Mouse (Mus musculus) gastrocnemius, postnatal 36 days (tissue): Measurements from ENCODE around the gene Lcn3. TPM values are rescaled to one million over a fixed set of nuclear protein-coding genes. Genes with fewer than 3 reads are reported as not detected.
"Not testable (repeated sequence)": the region's sequence is repeated elsewhere in the genome, so short reads cannot be mapped to it uniquely, and the experiment has no call there.

ENCODE experiments used
- DNase-seq, 2 experiments: peaks; one replicate each; pipeline ENCODE4 v3.0.0; 2022
- intact Hi-C: fragments of 180-260 bp; cut with DNase I; formaldehyde crosslinking; loops from one replicate; pipeline ENCODE4 v1.15.1; 2025
- long read RNA-seq, 2 experiments: library from polyadenylated mRNA; stranded (forward); transcript quantifications; one replicate each; pipeline ENCODE4 v2.0.0; 2021
- total RNA-seq, 2 experiments: library from RNA; stranded (reverse); gene quantifications; 2 replicates each; pipeline ENCODE4 v1.2.3; 2021

Lcn3 gene
- total RNA-seq: not detected
- long read RNA-seq, experiment 1: 0 reads
- long read RNA-seq, experiment 2: 0 reads

DNA sequence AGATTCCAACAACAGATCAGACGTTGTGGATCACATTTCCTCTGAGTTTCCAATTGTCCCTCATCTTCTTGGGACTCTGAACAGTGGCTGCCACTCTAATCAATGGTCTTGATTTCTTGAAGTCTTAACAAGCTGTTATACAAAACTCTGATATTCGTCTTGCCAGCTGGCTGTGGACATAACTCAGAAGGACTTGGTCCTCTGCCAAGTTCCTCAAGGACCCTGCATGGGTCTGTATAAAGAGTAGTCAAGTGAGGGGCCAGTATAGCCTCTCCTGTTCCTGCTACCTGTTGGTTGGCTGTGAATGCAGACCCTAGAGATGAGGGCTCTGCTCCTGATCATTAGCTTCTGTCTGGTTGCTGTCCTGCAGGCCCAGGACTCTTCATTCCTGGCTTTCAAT is at the start of gene Lcn3:
Gene Lcn3 (plus strand): TSS at position 301 of the 400 bp plus-strand sequence.
- intact Hi-C loops: no loop called here
- DNase-seq: no peak

DNA sequence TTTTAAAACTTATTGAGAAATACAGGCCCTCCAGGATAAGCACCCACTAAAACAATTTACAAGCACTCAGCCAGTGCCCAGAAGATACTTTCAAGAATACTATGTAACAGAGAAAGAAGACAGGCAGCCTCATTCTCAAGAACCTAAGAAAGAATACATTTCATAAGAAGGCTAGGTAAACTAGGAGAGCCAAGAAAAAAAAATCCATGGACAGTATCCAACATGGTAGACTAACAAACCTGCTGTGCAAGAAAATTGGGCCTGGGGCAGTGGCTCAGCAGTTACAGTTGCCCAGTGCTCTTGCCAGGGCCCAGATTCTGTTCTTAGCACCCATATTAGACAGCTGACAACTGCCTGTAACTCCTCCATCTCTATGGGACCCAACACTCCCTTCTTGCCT is 48.1 kb upstream of the Lcn3 start:
- intact Hi-C loops: no loop called here
- DNase-seq: no peak

DNA sequence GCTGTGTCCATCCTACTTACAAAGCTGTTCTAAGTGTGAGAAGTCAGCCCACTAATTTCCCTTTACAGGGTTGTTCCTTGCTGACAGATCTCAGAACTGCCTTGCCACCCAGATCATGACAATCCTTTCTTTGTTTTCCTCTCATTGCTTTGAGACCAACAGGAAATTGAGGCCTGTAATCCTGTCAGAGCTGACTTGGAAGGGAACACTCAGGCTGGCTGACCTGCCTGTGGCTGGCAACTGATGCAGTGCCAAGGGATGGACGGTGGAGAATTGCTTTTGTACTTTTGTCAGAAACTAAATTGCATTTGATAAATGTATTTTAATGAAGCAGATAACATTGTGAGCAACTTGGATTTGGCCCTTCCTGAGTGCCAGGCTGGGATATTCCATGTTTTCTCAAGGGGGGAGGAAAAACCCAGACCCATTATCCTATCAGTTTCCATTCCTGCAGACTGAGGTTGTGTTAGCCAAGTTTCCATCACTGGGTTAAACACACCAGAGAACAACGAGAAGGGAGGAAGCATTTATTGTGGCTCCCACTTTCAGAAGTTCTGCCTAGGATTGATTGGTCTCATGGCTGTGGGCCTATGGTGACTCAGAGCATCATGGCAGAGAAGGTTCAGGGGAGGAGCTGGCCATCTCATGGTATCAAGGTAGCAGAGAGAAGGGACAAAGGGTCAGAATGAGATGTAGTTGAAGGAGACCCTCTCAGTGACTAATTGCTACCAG is 32.0 kb upstream of the Lcn3 start:
- intact Hi-C loops: no loop called here

DNA sequence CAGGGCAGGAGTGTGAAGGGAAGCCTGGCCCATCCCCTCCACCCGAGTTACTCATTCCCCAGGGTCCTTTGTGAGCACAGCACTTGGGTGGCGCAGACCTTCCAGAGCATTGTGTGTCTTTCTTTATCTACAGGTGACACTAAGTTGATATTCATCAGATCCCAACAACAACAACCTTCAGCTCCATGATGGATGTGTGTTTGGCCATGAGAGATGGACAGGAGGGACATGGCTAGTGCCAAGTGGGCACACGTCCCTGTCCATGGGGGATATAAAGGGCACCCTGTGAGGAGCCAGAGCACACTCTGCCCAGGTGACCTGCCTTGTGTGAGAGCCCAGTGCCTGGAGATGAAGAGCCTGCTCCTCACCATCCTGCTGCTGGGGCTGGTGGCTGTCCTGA is 28.7 kb upstream of the Lcn3 start, which contains the start of gene Obp2b:
Gene Obp2b (plus strand): TSS at position 301 of the 400 bp plus-strand sequence.
- DNase-seq, intact Hi-C loops: not testable (repeated sequence)

More for the DNA sequence above, 32.0 kb upstream of the Lcn3 start:
- DNase-seq: no peak

DNA sequence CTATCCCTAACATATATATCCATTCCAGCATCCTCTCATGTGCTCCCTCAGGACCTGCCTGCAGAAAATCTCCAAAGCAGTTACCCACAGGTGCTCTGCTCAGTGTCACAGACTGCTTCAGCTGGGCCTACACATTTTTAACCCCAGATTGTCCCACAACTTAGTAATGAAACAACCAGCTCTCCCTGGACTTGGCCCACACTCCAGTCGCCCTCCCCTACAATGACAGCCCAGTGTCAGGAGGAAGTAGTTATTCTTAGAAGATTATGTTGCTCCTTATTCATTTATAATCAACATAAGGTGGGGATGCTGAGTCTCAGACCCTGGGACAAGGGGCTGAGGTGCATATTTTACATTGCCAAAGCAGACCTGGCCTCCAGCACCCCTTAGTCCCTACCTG is 23.7 kb upstream of the Lcn3 start:
- intact Hi-C loops: no loop called here
- DNase-seq: no peak

DNA sequence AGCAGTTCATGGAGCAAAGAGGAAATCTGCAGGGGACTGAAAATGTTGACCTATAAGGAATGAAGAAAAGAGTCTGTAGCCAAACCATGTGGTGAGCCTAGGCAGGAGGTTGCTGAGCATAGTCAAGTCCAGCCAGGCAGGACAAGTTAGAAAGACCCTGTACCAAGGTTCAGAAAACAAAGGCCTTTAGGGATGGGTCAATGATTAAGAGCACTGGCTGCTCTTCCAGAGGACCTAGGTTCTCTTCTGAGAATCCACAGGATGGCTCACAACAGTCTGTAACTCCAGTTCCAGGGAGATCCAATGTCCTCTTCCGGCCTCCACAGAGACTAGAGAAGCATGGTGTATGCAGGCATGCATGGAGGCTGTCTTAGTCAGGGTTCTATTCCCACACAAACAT is 11.2 kb upstream of the Lcn3 start:
- DNase-seq: no peak
- intact Hi-C loops: no loop called here

DNA sequence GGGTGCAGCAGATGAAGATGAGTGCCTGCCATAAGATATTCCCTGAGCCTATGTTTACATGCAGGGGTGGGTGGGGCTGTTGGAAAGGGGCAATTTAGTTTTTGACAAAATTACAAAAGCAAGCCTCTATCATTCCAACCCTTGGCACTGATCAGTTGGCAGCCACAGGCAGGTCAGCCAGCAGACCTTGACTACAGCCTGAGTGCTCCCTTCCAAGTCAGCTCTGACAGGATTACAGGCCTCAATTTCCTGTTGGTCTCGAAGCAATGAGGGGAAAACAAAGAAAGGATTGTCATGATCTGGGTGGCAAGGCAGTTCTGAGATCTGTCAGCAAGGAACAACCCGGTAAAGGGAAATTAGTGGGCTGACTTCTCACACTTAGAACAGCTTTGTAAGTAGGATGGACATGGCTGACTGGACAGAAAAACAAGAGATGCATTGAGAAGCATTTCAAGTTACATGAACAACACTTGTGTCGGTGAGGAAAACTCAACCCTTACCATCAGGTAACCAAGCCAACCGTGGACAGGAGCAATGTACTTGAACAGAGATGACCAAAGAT is 7.2 kb upstream of the Lcn3 start:
- intact Hi-C loops: no loop called here
- peak in 1 of 2 experiments; percentile 2 for DNase-seq

DNA sequence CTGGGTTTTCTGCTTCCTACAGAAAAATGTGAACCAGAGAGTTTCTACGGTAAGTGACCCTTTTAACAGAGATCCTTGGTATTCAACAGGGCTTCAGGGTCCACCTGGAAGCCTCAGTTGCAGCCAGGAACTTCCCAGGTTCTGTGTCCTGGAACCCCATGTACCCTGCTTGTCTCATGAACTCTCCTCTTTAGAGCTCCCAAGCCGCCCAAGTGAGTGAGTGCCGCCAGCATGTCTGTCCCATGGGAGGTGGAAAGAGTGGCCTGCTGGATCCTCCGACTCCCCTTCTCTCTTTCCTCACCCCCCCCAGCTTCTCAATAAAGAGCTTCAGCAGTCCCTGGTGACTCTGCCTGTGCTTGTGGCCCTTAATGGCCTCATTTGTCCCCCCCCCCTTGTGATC is 2.4 kb downstream of the Lcn3 start:
- intact Hi-C loops: no loop called here
- no peak for DNase-seq

DNA sequence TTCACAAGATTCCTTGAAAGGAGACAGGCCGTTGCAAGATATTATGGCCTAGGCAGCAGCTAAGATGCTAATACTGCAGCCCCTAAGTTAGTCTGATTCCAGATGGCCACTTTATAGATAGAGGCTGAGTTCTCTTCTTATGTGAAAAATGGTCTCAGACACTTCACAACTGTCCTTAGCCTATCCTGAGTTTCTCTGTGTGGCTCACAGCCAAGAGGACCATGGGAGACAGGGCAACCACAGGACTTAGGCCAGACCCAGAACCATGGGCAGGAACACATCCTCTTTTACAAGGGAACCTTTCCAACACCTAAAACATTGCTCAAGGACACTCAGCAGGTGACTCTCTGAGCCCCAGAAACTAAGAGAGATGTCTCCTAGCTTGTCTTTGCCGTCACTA is 8.1 kb downstream of the Lcn3 start:
- DNase-seq: no peak
- intact Hi-C loops: no loop called here

DNA sequence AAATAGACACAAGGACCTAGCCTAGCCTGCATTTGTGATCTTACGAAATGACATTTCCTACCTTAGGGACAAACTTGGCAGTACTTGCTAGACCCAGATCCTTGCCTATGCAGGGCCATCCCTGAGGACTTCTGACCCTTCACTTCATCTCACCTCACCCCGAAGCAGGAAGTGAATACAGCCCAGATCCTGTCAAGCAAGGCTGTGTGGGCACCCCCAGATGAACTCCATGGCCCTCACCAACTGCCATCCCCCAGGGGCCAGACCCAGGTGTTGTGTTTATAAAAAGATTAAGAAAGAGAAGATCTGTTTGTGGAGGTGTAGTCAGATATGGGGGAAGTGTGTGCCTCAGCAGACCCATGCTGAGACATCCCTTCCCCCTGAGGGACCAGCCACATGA is 9.3 kb downstream of the Lcn3 start:
- intact Hi-C loops: no loop called here
- no peak for DNase-seq

DNA sequence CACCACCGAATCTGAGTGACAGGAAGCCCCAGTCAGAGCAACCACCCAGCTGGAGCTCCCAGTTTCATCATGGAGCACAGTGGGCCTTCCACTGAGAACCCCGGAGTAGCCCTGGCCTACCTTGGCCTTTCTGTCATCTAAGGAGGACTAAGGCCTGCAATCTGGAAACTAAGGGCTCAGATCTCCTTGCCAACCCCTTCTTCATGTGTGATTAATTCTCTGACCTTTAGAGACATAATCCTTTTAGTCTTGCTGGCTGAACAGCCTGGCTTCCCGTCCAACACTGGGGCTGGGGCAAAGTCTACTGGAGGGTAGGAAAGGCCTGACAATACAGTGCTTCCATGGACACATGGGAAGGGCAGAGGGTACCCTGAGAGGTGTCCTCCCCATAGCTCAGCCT is 10.6 kb downstream of the Lcn3 start:
- intact Hi-C loops: no loop called here
- no peak for DNase-seq

DNA sequence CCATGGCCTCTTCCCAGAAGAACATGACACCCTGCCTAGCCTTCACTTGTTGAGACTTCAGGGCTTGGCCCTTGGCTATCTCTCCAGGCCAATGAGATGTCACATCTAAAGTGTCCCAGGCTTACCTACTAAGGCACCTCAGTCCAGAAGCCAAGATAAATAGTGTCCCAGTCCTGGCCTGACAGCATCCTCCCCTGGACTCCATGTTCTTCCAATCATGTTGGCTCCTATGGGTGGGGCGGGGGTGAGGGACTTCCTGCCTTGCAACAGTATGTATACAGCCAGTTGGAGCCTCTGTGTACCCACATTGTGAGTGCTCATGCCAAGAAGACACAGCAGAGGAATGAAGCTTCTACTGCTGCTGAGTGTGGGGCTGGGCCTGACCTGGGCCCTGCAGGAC is 11.3 kb downstream of the Lcn3 start, which contains the start of gene Lcn11:
Gene Lcn11 (plus strand): TSS at position 301 of the 400 bp plus-strand sequence.
- DNase-seq: no peak
- intact Hi-C loops: no loop called here

DNA sequence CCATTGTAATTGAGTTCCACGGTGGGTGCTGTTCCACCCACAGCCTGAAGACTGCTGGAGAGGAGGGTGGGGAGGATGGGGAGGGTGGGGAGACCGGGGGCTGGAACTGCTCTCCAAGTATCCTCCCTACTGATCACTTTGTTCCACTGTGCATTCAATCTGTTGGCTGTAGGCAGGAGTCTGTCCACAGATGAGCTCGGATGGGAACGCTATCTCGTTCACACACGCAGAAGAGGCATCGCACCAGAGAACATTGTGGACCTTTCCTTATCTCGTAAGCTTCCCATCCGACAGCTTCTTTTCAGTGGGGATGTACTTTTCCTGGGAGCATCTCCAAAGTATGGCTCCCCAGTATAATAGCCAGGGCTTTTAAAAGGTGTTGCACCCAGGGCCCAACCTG is 13.7 kb downstream of the Lcn3 start:
- intact Hi-C loops: no loop called here
- no peak for DNase-seq

DNA sequence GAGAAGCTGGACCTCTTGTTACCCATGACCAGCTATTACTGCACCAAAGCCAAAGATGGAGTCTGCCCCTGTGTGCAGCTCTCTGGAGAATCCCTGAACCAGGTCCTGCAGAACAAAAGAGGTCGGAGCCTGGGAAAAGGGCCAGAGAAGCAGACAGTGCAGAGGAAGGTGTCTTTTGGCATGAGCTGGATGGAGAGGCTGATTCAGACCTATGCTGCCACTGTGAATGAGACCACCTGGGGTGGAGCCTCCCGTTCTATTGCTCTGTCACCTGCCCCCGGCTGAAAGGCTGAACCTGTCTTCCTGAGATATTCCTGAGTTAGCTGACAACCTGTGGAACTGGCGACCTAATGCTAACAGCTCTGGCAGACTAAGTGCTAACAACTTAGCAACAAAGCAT is 15.6 kb downstream of the Lcn3 start:
- intact Hi-C loops: no loop called here
- DNase-seq: no peak

DNA sequence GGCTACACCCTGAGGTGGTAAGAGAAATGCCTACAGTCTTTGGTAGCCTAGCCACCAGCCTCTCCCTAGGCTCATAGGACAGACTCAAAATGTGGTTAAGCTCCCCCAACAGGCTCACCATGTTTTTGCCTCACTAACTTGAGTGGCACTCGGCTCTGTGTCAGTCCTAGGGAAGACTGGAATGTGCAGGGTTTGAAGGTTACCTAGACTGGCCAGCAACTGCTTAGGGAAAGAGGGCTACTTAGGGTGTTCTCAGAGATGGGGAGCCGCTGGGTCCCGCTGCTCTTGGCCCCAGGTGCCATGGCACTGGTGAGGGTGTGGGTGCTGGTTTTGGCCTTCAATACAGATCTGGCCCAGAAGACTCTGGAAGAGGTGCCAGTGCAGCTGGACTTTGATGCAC is 16.6 kb downstream of the Lcn3 start, which contains the start of gene Gm13539:
Gene Gm13539 (plus strand): TSS at position 301 of the 400 bp plus-strand sequence.
- DNase-seq: peak in 1 of 2 experiments; percentile 9
- intact Hi-C loops: no loop called here

DNA sequence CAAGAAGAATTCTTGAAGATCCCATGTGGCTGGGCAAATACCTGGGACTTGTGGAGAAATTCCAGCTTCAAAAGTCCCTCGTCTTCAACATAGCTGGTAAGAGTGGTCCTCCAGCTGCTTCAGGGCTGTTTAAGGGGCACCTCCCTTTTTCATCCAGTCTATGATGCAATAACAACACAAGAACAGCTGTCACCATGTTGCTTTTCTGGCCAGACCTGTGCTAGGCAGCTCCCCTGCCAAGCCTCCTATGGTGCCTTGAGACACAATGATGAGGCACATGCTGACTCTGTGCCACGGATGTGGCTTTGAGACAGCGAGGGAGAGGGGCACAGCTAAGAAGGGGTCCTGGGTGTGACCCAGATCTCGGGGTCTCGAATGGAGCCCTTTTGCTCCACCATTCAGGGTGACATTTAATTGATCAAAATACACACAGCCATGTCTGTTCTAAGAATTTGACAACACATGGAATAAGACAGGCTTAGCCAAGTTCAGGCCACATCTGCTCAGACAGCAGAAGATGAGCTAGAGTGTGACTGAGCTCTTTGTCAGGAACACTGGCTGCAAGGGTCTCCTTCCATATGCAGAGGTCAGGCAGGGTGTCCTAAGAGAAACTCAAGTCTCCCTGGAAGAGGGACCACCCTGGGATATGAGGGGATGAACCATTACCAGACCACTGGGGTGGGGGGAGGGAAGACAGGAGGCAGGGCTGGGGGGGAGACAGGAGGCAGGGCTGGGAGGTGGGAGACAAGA is 20.4 kb downstream of the Lcn3 start:
- intact Hi-C loops: no loop called here
- peak in 1 of 2 experiments; percentile 7 for DNase-seq

DNA sequence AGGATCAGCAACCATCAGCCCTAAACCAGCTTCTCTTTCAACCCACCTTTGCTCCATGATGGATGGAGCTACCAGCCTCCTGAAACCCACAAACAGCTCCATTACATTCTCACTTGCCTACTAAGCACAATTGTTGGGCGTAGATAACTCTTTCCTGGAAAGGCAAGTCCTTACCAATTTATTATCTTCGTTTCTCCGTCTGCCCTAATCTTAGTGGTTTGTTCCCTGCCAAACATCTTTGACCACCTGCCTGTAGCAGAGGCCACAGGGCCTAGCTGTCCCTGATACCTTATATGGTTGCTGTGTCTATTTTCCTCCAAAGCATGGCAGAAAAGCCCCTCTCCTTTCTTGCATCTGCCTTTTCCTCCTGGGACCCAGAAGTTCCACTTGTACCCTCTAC is 23.7 kb downstream of the Lcn3 start:
- no peak for DNase-seq
- intact Hi-C loops: no loop called here

DNA sequence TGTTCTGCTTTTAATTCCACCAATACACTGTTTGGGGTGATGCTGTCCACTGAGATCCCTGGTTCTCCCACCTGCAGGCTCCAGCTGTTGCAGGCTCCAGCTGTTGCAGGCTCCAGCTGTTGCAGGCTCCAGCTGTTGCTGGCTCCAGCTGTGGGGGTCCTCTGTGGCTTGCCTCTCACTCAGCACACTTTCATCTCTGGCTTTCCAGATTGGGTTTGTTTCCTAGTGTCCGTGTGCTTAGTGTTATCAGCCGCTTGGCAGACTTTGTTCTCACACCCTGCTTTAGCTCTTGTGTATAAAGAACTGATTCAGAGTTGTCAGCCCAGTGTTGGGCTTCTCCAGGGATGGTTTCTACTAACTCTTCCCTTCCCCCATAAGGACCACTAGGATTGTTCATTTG is 32.3 kb downstream of the Lcn3 start:
- no peak for DNase-seq
- intact Hi-C loops: no loop called here

DNA sequence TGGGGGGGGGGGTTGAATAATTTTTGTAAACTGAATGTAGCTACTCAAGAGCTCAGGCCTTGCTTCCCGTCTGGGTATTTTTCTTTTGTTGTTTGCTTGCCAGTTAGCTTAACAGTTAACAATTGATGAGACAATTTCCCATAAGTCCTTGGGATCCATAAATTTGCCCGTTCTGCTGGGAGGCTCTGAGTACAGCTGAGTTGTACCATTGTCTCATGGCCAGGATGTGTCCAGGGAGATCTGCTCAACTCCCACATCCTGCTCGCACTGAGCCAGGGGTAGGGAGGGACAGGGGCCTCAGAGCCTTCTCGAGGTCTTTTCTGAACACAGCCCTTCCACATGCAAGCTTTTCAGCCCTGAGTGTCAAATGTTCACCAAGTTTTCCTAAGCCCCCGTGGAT is 32.7 kb downstream of the Lcn3 start:
- intact Hi-C loops: no loop called here
- DNase-seq: no peak

DNA sequence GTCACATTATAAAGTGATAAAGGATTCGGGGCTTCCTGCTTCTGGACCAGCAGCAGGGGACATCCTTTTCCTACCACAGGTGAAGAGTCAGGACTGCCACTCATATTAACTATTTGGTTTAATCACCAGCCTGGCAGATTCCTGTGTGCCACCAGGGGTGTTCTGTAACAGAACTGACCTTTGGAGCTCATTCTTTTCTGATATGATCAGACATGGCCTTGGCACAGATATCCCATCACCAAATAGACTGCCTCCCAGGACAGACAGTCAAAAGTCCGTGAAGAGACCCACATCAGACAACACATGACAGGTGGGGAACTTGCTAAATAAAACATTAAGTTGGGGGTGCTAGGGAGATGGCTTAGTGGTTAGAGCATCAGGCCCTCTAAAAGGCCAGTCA is 46.3 kb downstream of the Lcn3 start:
- no peak for DNase-seq
- intact Hi-C loops: no loop called here

DNA sequence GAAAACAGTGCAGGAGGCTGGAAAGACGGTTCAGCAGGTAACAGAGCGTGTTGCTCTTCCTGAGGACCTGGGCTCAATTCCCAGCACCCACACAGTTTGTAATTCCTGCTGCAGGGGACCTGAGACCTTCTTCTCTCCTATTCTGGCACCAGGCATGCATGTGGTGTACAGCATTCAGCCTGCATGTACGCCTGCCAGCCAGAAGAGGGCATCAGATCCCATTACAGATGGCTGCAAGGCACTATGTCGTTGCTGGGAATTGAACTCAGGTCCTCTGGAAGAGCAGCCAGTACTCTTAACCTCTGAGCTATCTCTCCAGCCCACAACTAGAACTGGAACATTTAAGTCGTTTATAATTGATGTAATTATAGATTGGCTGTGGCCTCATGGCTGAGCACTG is 48.0 kb downstream of the Lcn3 start:
- DNase-seq: no peak
- intact Hi-C loops: no loop called here
